Mouse (Mus musculus): Measurements from ENCODE around the gene Hoxd11. TPM values are rescaled to one million over a fixed set of nuclear protein-coding genes. Genes with fewer than 3 reads are reported as not detected.

Hoxd11 gene
- total RNA-seq, 2 experiments from 2014 or later: not detected

Other genes starting within 250 kb of the Hoxd11 start
- 14.0 and 29.4 TPM in 2 replicates for gene Lnpk, start 100.1 kb upstream of the Hoxd11 start, total RNA-seq (2015; ENCODE audit: low replicate concordance)
- gene Lnpk, start 100.1 kb upstream of the Hoxd11 start, total RNA-seq (2017; ENCODE audit: low replicate concordance): 31.1 and 45.9 TPM in 2 replicates
- not detected in 2 replicates for gene Evx2, start 20.0 kb upstream of the Hoxd11 start, total RNA-seq (2015; ENCODE audit: low replicate concordance)
- gene Evx2, start 20.0 kb upstream of the Hoxd11 start, total RNA-seq (2017; ENCODE audit: low replicate concordance): not detected in 2 replicates
- gene Hoxd13, start 11.2 kb upstream of the Hoxd11 start, total RNA-seq (2015; ENCODE audit: low replicate concordance): not detected in 2 replicates
- not detected in 2 replicates for gene Hoxd13, start 11.2 kb upstream of the Hoxd11 start, total RNA-seq (2017; ENCODE audit: low replicate concordance)
- gene Hoxd12, start 4.5 kb upstream of the Hoxd11 start, total RNA-seq (2015; ENCODE audit: low replicate concordance): not detected in 2 replicates
- not detected in 2 replicates for gene Hoxd12, start 4.5 kb upstream of the Hoxd11 start, total RNA-seq (2017; ENCODE audit: low replicate concordance)
- not detected in 2 replicates for gene Hoxd10, start 12.4 kb downstream of the Hoxd11 start, total RNA-seq (2015; ENCODE audit: low replicate concordance)
- gene Hoxd10, start 12.4 kb downstream of the Hoxd11 start, total RNA-seq (2017; ENCODE audit: low replicate concordance): 0.42 TPM in 1 of 2 replicates, not detected in the other
- gene Hoxd9, start 18.2 kb downstream of the Hoxd11 start, total RNA-seq (2015; ENCODE audit: low replicate concordance): not detected in 2 replicates
- not detected in 2 replicates for gene Hoxd9, start 18.2 kb downstream of the Hoxd11 start, total RNA-seq (2017; ENCODE audit: low replicate concordance)
- not detected in 2 replicates for gene Hoxd8, start 25.1 kb downstream of the Hoxd11 start, total RNA-seq (2015; ENCODE audit: low replicate concordance)
- not detected in 2 replicates for gene Hoxd8, start 25.1 kb downstream of the Hoxd11 start, total RNA-seq (2017; ENCODE audit: low replicate concordance)
- not detected in 2 replicates for gene Hoxd3, start 32.4 kb downstream of the Hoxd11 start, total RNA-seq (2015; ENCODE audit: low replicate concordance)
- not detected in 2 replicates for gene Hoxd3, start 32.4 kb downstream of the Hoxd11 start, total RNA-seq (2017; ENCODE audit: low replicate concordance)
- gene Hoxd4, start 32.4 kb downstream of the Hoxd11 start, total RNA-seq (2015; ENCODE audit: low replicate concordance): not detected in 2 replicates
- gene Hoxd4, start 32.4 kb downstream of the Hoxd11 start, total RNA-seq (2017; ENCODE audit: low replicate concordance): not detected in 2 replicates
- not detected in 2 replicates for gene Gm28230, start 47.2 kb downstream of the Hoxd11 start, total RNA-seq (2015; ENCODE audit: low replicate concordance)
- gene Gm28230, start 47.2 kb downstream of the Hoxd11 start, total RNA-seq (2017; ENCODE audit: low replicate concordance): not detected in 2 replicates
- gene Hoxd1, start 83.4 kb downstream of the Hoxd11 start, total RNA-seq (2015; ENCODE audit: low replicate concordance): not detected in 2 replicates
- gene Hoxd1, start 83.4 kb downstream of the Hoxd11 start, total RNA-seq (2017; ENCODE audit: low replicate concordance): not detected in 2 replicates
- gene Mtx2, start 146.2 kb downstream of the Hoxd11 start, total RNA-seq (2015; ENCODE audit: low replicate concordance): 25.9 and 36.7 TPM in 2 replicates
- 4.6 and 7.7 TPM in 2 replicates for gene Mtx2, start 146.2 kb downstream of the Hoxd11 start, total RNA-seq (2017; ENCODE audit: low replicate concordance)

Data from erythroblast, adult 5-6 weeks (primary cell).